Mouse (Mus musculus): ENCODE data around the gene Ropn1l.

DNA sequence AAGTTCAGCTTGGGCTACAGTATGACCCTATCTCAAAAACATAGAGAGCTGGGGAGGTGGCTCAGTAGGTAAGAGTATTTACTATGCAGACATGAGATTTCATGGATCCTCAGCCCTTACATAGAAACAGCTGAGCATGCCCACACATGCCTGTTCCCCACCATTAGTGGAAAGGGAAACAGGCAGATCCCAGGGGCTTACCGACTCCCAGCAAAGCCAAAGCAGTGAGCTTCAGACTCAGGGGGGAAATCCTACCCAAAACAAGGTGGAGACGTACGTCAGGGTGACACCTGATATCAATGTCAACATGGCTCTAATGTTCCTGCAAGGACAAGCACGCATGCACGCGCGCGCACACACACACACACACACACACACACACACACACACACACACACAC is 21.7 kb downstream of the Ropn1l start:
- TF ChIP-seq EP300 (IDR thresholded peaks at IDR 0.05; ENCODE audit: low read depth): no peak
- no peak for TF ChIP-seq CTCF (IDR thresholded peaks at IDR 0.05; ENCODE audit: low read depth)

All from liver, postnatal 0 days (tissue).